Mouse (Mus musculus) embryo, embryonic 11 days (tissue): Measurements from ENCODE around the gene Glyr1.
A peak's percentile ranks its signal among the peaks of the same experiment; 100 is the strongest.

ENCODE experiments used
- DNase-seq: peaks from one replicate; pipeline ENCODE4 v3.0.0-alpha.2; 2015

Glyr1 gene

GRCm38 (mm10) chr16:5010371-5010935, 39.2 kb downstream of the Glyr1 start:
- DNase-seq, result no peak

- DNase-seq, result no peak
These were observed 41.6 kb downstream of the Glyr1 start for GRCm38 (mm10) chr16:5008076-5008475.

GRCm38 (mm10) chr16:5007492-5007891, 42.2 kb downstream of the Glyr1 start:
- DNase-seq, result no peak

GRCm38 (mm10) chr16:5007067-5007466, 42.6 kb downstream of the Glyr1 start, which contains the start of gene Smim22:
Gene Smim22 (plus strand): TSS chr16:5007288.
- DNase-seq, result no peak

- DNase-seq, result no peak
These were observed 49.1 kb downstream of the Glyr1 start for GRCm38 (mm10) chr16:5000611-5001010.

- DNase-seq, result no peak
These were observed 50.7 kb downstream of the Glyr1 start for GRCm38 (mm10) chr16:4998984-4999383.

- no peak for DNase-seq
These were observed 52.1 kb downstream of the Glyr1 start, which contains the start of gene Sept12 for GRCm38 (mm10) chr16:4997553-4997952. Gene Sept12 (minus strand): TSS chr16:4997852.

- no peak for DNase-seq
These were observed 56.4 kb downstream of the Glyr1 start for GRCm38 (mm10) chr16:4993276-4993675.

- DNase-seq, result no peak
These were observed 64.9 kb downstream of the Glyr1 start for GRCm38 (mm10) chr16:4984717-4985116.

GRCm38 (mm10) chr16:4979755-4980380, 69.8 kb downstream of the Glyr1 start:
- DNase-seq, result peak; percentile 55

- no peak for DNase-seq
These were observed 71.2 kb downstream of the Glyr1 start for GRCm38 (mm10) chr16:4978275-4979051.

- no peak for DNase-seq
These were observed 73.5 kb downstream of the Glyr1 start for GRCm38 (mm10) chr16:4976180-4976579.

- no peak for DNase-seq
These were observed 75.1 kb downstream of the Glyr1 start for GRCm38 (mm10) chr16:4974521-4974920.

GRCm38 (mm10) chr16:4971626-4972025, 78.0 kb downstream of the Glyr1 start:
- no peak for DNase-seq

- DNase-seq, result no peak
These were observed 80.4 kb downstream of the Glyr1 start for GRCm38 (mm10) chr16:4969055-4969843.

GRCm38 (mm10) chr16:4968426-4968825, 81.2 kb downstream of the Glyr1 start:
- DNase-seq, result no peak

- DNase-seq, result no peak
These were observed 84.1 kb downstream of the Glyr1 start for GRCm38 (mm10) chr16:4965392-4966129.

- DNase-seq, result no peak
These were observed 84.8 kb downstream of the Glyr1 start for GRCm38 (mm10) chr16:4964731-4965391.
